Mouse (Mus musculus) liver, embryonic 16.5 days (tissue): Measurements from ENCODE around the gene Nkain1. TPM values are rescaled to one million over a fixed set of nuclear protein-coding genes. Genes with fewer than 3 reads are reported as not detected.
A peak's percentile ranks its signal among the peaks of the same experiment; 100 is the strongest.

Experiments
- ATAC-seq: fragments of 200-750 bp; cut with Nextera tagmentation; 2 replicates; pipeline ENCODE4 v1.8.0; 2017; ENCODE audit warnings: low read depth, mild to moderate bottlenecking, moderate number of reproducible peaks, moderate library complexity
- H3K27ac ChIP-seq: fragments of 300-500 bp; sonication (generic); 2 replicates; pipeline ENCODE4 v1.5.1; 2014; ENCODE audit warnings: mild to moderate bottlenecking, low read length
- H3K27me3 ChIP-seq: fragments of 300-500 bp; sonication (generic); 2 replicates; pipeline ENCODE4 v1.6.1; 2014; ENCODE audit warnings: low read depth, low read length, mixed read lengths; ENCODE audit not compliant: control insufficient read depth, insufficient read depth
- H3K36me3 ChIP-seq: fragments of 300-500 bp; sonication (generic); 2 replicates; pipeline ENCODE4 v1.6.1; 2014; ENCODE audit warnings: mild to moderate bottlenecking; ENCODE audit not compliant: control insufficient read depth, insufficient read depth
- H3K4me1 ChIP-seq: fragments of 300-500 bp; sonication (generic); 2 replicates; pipeline ENCODE4 v1.6.1; 2014; ENCODE audit warnings: low read depth, low read length, mixed read lengths; ENCODE audit not compliant: control insufficient read depth
- H3K4me2 ChIP-seq: fragments of 300-500 bp; sonication (generic); 2 replicates; pipeline ENCODE4 v1.6.1; 2014; ENCODE audit warnings: low read depth, low read length, mixed read lengths
- H3K4me3 ChIP-seq: fragments of 300-500 bp; sonication (generic); 2 replicates; pipeline ENCODE4 v1.5.1; 2014; ENCODE audit warnings: low read depth, mild to moderate bottlenecking, low read length
- H3K9ac ChIP-seq: fragments of 300-500 bp; sonication (generic); 2 replicates; pipeline ENCODE4 v1.6.1; 2014; ENCODE audit warnings: low read depth, low read length
- H3K9me3 ChIP-seq: fragments of 300-500 bp; sonication (generic); replicated peaks from 2 replicates; pipeline ENCODE4 v1.6.1; 2016; ENCODE audit warnings: low read length; ENCODE audit not compliant: control insufficient read depth
- WGBS: fragments of 180-500 bp; shearing (Covaris S2); extraction: QIAGEN DNeasy Blood & Tissue Kit; methylation state at CpG from one replicate; pipeline ENCODE4 v1.1.7; 2014; ENCODE audit not compliant: insufficient replicate concordance; 5-methylcytosine and 5-hydroxymethylcytosine counted together
- polyA plus RNA-seq: library from polyadenylated mRNA; unstranded; fragments of >200 nt; fragmentation: Nextera tagmentation; extraction: Ambion mirVana; gene quantifications from 2 replicates; pipeline ENCODE4 v1.2.1, GENCODE M21; 2015

The Nkain1 gene
- polyA plus RNA-seq, 1 experiment from 2014 or later, result not detected

DNA sequence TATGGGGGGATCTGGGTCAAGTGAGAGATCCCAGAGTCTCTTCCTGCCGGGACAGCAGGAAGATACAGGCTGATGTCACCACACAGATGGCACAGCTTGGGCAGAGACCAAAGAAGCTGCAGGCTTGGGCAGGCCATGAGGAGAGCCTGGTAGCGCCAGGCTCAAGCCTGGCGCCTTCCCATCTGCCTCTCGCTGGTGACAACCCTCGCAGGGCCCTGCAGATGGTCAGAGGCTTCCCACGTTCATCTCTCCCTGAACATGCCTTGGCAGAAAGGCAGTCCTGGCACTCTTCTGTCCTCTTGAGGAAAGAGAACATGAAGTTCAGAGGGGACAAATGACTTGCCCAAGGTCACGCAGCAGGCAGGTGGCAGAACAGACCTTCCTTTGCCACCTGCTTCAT lies 34.3 kb downstream of the Nkain1 start:
- Histone ChIP-seq H3K4me2 (no peak overlapping the region), H3K27me3 (no peaks in the 10 kb centered on the region), H3K4me1 (no peaks in the 10 kb centered on the region), H3K9ac (no peak overlapping the region), H3K4me3 (no peak overlapping the region), H3K27ac (no peak overlapping the region), H3K36me3 (no peaks in the 10 kb centered on the region), H3K9me3 (no peaks in the 10 kb centered on the region)
- ATAC-seq, result no peak
- WGBS, result 76% methylated on average over 7 of the region's 7 CpGs

DNA sequence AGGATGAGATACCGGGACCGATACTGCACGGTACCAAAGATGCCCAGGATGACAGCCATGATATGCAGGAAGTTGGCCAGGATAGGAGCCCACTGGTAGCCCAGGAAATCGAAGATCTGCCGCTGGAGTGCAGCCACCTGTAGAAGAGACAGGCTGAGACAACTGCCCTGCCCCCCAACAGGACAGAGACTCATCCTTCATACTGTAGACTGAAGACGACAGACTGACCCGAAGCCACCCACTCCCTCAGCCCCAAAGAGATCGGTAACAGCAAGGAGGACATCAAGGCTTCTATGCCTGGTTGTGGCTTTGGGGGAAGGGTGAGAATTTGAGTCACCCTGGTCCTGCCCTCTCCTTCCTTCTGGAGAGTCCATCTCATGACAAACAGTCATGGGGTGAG lies 34.9 kb downstream of the Nkain1 start:
- WGBS, result 69% methylated on average over 8 of the region's 8 CpGs
- no peaks in the 10 kb centered on the region for H3K27me3 ChIP-seq
- H3K9me3 ChIP-seq, result no peaks in the 10 kb centered on the region
- H3K4me2 ChIP-seq, result no peak overlapping the region
- no peak overlapping the region for H3K9ac ChIP-seq
- no peaks in the 10 kb centered on the region for H3K36me3 ChIP-seq
- H3K4me1 ChIP-seq, result no peaks in the 10 kb centered on the region
- H3K27ac ChIP-seq, result no peak overlapping the region
- no peak for ATAC-seq
- H3K4me3 ChIP-seq, result no peak overlapping the region

DNA sequence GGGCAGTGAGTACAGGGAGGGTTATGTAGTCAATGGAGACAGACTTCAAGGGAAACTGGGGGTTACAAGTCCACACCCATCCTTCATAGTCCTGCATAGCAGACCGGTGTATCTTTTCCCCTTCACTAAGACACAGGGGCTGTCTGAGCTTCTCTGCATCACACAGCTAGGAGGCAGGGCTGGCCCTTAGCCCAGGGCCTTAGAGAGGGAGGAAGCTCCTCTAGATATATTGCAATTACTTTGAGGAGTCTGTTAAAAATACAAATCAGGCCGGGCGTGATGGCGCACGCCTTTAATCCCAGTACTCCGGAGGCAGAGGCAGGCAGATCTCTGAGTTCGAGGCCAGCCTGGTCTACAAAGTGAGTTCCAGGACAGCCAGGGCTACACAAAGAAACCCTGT lies 36.6 kb downstream of the Nkain1 start:
- Histone ChIP-seq H3K4me1 (no peaks in the 10 kb centered on the region), H3K9me3 (no peaks in the 10 kb centered on the region), H3K4me2 (no peak overlapping the region), H3K9ac (no peak overlapping the region), H3K36me3 (no peaks in the 10 kb centered on the region), H3K27ac (no peak overlapping the region), H3K27me3 (no peaks in the 10 kb centered on the region), H3K4me3 (no peak overlapping the region)
- ATAC-seq, result no peak
- WGBS, result 77% methylated on average over 7 of the region's 7 CpGs

DNA sequence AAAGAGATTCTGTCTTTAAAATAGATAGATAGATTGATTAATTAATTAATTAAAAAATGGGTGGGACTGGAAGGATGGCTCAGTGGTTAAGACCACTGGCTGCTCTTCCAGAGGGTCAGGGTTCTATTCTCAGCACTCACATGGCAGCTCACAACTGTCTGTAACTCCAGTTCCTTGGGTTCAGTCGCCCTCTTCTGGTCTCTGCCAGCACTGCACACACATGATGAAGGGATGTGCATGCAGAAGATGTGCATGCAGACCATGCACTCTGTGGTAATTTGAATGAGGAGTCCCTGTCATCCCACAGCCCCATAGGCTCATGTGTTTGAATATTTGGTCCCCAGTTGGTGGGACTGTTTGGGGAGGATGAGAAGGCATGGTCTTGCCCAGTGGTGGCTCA lies 38.2 kb downstream of the Nkain1 start:
- no peak overlapping the region for H3K4me2 ChIP-seq
- no peaks in the 10 kb centered on the region for H3K27me3 ChIP-seq
- H3K9me3 ChIP-seq, result no peaks in the 10 kb centered on the region
- ATAC-seq, result no peak
- peaks cover 4% of the 10 kb centered on the region for H3K4me1 ChIP-seq
- no peak overlapping the region for H3K9ac ChIP-seq
- 46% methylated on average over 1 of the region's 1 CpGs for WGBS
- H3K36me3 ChIP-seq, result no peaks in the 10 kb centered on the region
- no peak overlapping the region for H3K27ac ChIP-seq
- no peak overlapping the region for H3K4me3 ChIP-seq

DNA sequence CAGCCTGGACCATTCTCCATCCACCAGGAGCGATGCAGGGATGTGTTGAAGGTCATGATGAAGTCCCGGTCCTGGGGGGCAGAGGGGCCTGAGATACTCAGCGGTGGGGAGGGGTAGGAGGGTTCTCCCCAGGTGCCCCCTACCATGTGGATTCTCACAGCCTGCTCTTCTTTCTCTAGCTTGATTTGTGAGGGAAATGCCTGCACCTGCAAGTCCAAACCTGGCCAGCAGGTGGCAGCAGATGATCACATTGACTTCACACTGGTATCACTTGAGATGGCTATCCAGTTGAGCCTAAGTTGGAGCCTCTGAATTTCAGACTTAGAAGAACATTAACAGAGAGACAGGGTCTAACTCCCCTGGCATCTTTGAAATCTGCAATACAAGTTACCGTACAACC lies 40.0 kb downstream of the Nkain1 start:
- no peaks in the 10 kb centered on the region for H3K9me3 ChIP-seq
- no peak overlapping the region for H3K4me2 ChIP-seq
- no peak overlapping the region for H3K27ac ChIP-seq
- H3K36me3 ChIP-seq, result no peaks in the 10 kb centered on the region
- WGBS, result 29% methylated on average over 4 of the region's 4 CpGs
- no peaks in the 10 kb centered on the region for H3K27me3 ChIP-seq
- H3K9ac ChIP-seq, result no peak overlapping the region
- no peak overlapping the region for H3K4me3 ChIP-seq
- ATAC-seq, result no peak
- H3K4me1 ChIP-seq, result peaks cover 4% of the 10 kb centered on the region

DNA sequence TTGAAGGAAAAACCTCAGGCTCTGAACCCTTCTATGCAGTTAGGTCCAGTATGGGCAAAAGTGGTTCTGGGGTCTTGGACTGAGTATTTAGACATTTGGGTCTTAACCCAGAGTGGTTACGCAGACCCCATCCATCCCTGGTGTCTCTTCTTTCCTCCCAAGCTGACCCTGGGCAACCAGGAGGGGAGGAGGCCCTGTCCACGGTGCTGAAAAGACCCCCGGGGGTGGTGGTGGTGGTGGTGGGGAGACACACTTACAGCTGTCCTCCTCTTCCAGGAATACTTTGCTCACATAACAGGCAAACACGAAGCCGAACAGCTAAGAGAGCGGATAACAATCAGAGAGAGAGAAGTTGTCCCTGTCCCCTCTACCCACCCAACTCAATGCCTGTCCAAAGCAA lies 41.6 kb downstream of the Nkain1 start:
- H3K27me3 ChIP-seq, result no peaks in the 10 kb centered on the region
- H3K4me2 ChIP-seq, result no peak overlapping the region
- WGBS, result 46% methylated on average over 6 of the region's 6 CpGs
- no peak overlapping the region for H3K9ac ChIP-seq
- no peak for ATAC-seq
- peaks cover 4% of the 10 kb centered on the region for H3K4me1 ChIP-seq
- H3K36me3 ChIP-seq, result no peaks in the 10 kb centered on the region
- no peak overlapping the region for H3K27ac ChIP-seq
- H3K4me3 ChIP-seq, result no peak overlapping the region
- no peaks in the 10 kb centered on the region for H3K9me3 ChIP-seq

DNA sequence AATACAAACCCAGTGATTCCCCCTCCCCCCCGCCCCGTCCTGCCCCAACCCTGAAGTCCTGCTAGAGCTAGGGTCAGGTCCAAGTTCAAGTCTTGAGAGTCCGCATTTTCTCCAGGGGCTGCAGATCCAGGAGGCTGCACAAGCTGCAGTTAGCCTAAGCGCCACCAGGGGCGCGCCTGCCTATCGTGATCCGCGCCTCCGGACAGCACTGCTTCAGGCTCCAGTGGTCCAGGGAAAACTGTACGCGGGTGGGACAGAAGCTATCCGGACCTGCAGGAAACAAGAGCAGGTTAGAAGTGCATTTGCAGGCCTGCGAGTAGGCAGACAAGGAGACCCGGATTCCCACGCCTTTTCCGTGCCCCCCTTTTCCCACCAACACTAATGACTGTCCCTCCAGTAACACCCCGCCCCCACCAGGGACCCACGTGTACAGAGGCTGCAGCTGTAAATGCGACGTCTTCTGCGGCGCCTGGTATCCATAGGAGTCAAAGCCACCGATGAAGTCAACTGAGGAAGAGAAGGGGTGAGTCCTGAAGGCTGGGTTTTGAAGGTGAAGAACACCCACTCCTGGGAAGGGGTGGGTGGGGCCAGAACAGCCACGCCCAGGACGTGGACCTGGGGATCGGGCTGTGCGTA lies 42.2 kb downstream of the Nkain1 start:
- Histone ChIP-seq H3K4me2 (peak overlapping the region; percentile 40), H3K4me1 (peaks cover 4% of the 10 kb centered on the region), H3K27me3 (no peaks in the 10 kb centered on the region), H3K27ac (no peak overlapping the region), H3K9me3 (no peaks in the 10 kb centered on the region), H3K9ac (no peak overlapping the region), H3K4me3 (0 out of 2 replicates have a peak overlapping the region, but pooled peaks have one; percentile 2), H3K36me3 (no peaks in the 10 kb centered on the region)
- ATAC-seq, result peak; percentile 50; the same call in 1 of the 2 replicates
- 12% methylated on average over 28 of the region's 28 CpGs for WGBS

DNA sequence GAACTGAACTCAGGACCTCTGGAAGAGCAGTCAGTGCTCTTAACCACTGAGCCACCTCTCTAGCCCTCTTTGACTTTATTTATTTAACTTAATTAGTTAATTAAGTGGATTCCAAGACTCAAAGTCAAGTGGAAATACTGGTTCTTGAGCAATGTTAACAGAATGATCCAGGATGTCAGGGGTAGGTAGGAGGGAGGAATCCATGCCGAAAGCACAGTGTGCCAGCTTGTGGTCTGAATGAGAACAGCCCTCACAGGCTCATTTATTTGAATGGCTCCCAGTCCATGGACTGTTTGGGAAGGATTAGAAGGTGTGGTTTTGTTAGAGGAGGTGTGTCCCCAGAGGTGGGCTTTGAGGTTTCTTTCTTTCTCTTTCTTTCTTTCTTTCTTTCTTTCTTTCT lies 46.2 kb downstream of the Nkain1 start:
- H3K36me3 ChIP-seq, result no peaks in the 10 kb centered on the region
- 67% methylated on average over 1 of the region's 1 CpGs for WGBS
- no peak for ATAC-seq
- H3K27me3 ChIP-seq, result 0 out of 2 replicates have a peak, but pooled peaks cover 3% of the 10 kb centered on the region
- no peak overlapping the region for H3K4me3 ChIP-seq
- no peak overlapping the region for H3K4me2 ChIP-seq
- H3K27ac ChIP-seq, result no peak overlapping the region
- H3K4me1 ChIP-seq, result peaks cover 4% of the 10 kb centered on the region
- no peaks in the 10 kb centered on the region for H3K9me3 ChIP-seq
- H3K9ac ChIP-seq, result no peak overlapping the region

DNA sequence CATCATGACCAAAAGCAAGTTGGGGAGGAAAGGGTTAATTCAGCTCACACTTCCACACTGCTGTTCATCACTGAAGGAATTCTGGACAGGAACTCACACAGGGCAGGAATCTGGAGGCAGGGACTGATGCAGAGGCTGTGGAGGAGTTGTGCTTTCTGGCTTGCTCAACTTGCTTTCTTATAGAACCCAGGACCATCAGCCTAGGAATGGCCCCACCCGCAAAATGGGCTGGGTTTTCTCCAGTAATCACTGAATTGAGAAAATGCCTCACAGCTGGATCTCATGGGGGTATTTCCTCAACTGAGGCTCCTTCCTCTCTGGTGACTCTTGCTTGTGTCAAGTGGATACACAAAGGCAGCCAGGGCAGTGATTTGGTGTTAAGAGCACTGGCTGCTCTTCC lies 48.9 kb downstream of the Nkain1 start:
- Histone ChIP-seq H3K9me3 (no peaks in the 10 kb centered on the region), H3K4me2 (no peak overlapping the region), H3K27ac (no peak overlapping the region), H3K4me1 (peaks cover 7% of the 10 kb centered on the region), H3K36me3 (no peaks in the 10 kb centered on the region), H3K9ac (no peak overlapping the region), H3K4me3 (no peak overlapping the region), H3K27me3 (peaks cover 4% of the 10 kb centered on the region)
- ATAC-seq, result no peak
- 47% methylated on average over 1 of the region's 1 CpGs for WGBS
